Mouse (Mus musculus) hindbrain, embryonic 14.5 days (tissue): ENCODE results near the gene Tal1. TPM values are rescaled to one million over a fixed set of nuclear protein-coding genes. Genes with fewer than 3 reads are reported as not detected.
A peak's percentile ranks its signal among the peaks of the same experiment; 100 is the strongest.

Experiments
- ATAC-seq: fragments of 200-750 bp; cut with Nextera tagmentation; 2 replicates; pipeline ENCODE4 v1.8.0; 2017; ENCODE audit warnings: moderate number of reproducible peaks, mild to moderate bottlenecking, moderate TSS enrichment, moderate library complexity; ENCODE audit not compliant: low FRiP score
- DNase-seq: peaks from one replicate; pipeline ENCODE4 v3.0.0-alpha.2; 2015; ENCODE audit warnings: low spot score
- H3K27ac ChIP-seq: fragments of 300-500 bp; sonication (generic); 2 replicates; pipeline ENCODE4 v1.5.1; 2014; ENCODE audit warnings: mild to moderate bottlenecking, moderate library complexity
- H3K27me3 ChIP-seq: fragments of 300-500 bp; sonication (generic); 2 replicates; pipeline ENCODE4 v1.6.1; 2014; ENCODE audit warnings: mild to moderate bottlenecking, low read length, mixed read lengths; ENCODE audit not compliant: control insufficient read depth, insufficient read depth
- H3K36me3 ChIP-seq: fragments of 300-500 bp; sonication (generic); replicated peaks from 2 replicates; pipeline ENCODE4 v1.6.1; 2014; ENCODE audit not compliant: control insufficient read depth, insufficient read depth
- H3K4me1 ChIP-seq: fragments of 300-500 bp; sonication (generic); replicated peaks from 2 replicates; pipeline ENCODE4 v1.6.1; 2014; ENCODE audit warnings: antibody characterized with exemption, low read length, mixed read lengths; ENCODE audit not compliant: control insufficient read depth, insufficient read depth
- H3K4me2 ChIP-seq: fragments of 300-500 bp; sonication (generic); replicated peaks from 2 replicates; pipeline ENCODE4 v1.6.1; 2014; ENCODE audit warnings: mild to moderate bottlenecking, moderate library complexity
- H3K4me3 ChIP-seq: fragments of 300-500 bp; sonication (generic); replicated peaks from 2 replicates; pipeline ENCODE4 v1.5.1; 2014; ENCODE audit warnings: mild to moderate bottlenecking, low read length
- H3K9ac ChIP-seq: fragments of 300-500 bp; sonication (generic); 2 replicates; pipeline ENCODE4 v1.6.1; 2014
- H3K9me3 ChIP-seq: fragments of 300-500 bp; sonication (generic); 2 replicates; pipeline ENCODE4 v1.6.1; 2016; ENCODE audit warnings: low read length; ENCODE audit not compliant: control insufficient read depth
- WGBS: fragments of 180-500 bp; shearing (Covaris S2); extraction: QIAGEN DNeasy Blood & Tissue Kit; methylation state at CpG from one replicate; pipeline ENCODE4 v1.1.7; 2014; 5-methylcytosine and 5-hydroxymethylcytosine counted together
- polyA plus RNA-seq: library from polyadenylated mRNA; unstranded; fragments of >200 nt; fragmentation: Nextera tagmentation; extraction: Ambion mirVana; gene quantifications from 2 replicates; pipeline ENCODE4 v1.2.1, GENCODE M21; 2014

Tal1 gene
- polyA plus RNA-seq, 1 experiment from 2014 or later = 5.6 TPM

DNA sequence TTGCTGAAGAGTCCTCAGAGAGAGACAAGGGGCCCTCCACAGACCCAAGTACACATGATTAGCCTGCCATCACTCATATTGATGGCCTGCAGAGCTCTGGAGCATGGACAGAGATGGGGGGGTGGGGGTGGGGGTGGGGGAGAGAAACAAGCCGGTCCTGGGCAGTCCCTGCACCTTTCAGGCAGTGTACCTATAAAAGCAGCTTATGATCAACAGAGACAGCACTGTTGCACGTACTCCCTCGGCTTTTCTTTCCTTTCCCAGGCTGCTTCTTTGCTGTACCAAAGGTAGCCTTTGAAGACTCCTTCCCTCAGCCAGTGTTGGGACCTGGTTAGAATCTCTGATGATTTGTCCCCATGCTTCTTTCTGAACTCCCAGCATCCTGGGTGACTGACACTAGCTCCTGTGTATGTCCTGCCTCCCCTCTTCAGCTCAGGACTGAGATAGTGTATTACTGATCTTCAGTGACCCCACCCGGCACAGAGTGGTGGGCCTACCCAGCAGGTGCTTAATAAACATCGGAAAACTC is 23.7 kb downstream of the Tal1 start:
- Histone ChIP-seq H3K9ac (no peak overlapping the region), H3K4me2 (no peak overlapping the region), H3K36me3 (no peaks in the 10 kb centered on the region), H3K9me3 (no peaks in the 10 kb centered on the region), H3K27me3 (no peaks in the 10 kb centered on the region), H3K27ac (no peak overlapping the region; the same call in 1 of the 2 replicates), H3K4me3 (no peak overlapping the region), H3K4me1 (peaks cover 12% of the 10 kb centered on the region)
- DNase-seq = no peak
- ATAC-seq = 0 out of 2 replicates have a peak, but pooled peaks have one; percentile 4
- 11% methylated on average over 5 of the region's 5 CpGs for WGBS

DNA sequence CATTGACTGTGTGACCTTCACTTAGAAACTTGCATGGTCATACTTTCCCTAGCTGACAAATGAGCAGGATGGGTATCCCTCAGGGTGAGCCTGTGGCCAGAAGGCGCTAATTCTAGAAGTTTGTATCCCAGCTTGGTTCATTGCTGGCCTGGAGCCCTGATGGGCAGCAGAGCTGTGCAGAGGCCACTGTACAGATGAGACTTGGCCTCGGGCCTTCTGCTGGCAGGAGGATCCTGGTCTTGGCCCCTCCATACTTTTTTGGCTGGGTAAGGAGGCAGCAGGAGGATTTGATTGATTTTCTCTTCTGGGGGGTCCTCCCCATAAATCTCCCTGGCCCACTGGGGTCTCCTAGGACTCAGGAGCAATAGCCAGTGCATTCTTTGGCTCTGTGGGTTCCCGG is 26.8 kb downstream of the Tal1 start:
- Histone ChIP-seq H3K4me3 (no peak overlapping the region), H3K27me3 (peaks cover 10% of the 10 kb centered on the region; the same call in 1 of the 2 replicates), H3K9me3 (no peaks in the 10 kb centered on the region), H3K4me2 (no peak overlapping the region), H3K4me1 (peaks cover 12% of the 10 kb centered on the region), H3K9ac (no peak overlapping the region), H3K36me3 (no peaks in the 10 kb centered on the region), H3K27ac (no peak overlapping the region)
- DNase-seq (no peak), ATAC-seq (no peak)
- 81% methylated on average over 3 of the region's 3 CpGs for WGBS

DNA sequence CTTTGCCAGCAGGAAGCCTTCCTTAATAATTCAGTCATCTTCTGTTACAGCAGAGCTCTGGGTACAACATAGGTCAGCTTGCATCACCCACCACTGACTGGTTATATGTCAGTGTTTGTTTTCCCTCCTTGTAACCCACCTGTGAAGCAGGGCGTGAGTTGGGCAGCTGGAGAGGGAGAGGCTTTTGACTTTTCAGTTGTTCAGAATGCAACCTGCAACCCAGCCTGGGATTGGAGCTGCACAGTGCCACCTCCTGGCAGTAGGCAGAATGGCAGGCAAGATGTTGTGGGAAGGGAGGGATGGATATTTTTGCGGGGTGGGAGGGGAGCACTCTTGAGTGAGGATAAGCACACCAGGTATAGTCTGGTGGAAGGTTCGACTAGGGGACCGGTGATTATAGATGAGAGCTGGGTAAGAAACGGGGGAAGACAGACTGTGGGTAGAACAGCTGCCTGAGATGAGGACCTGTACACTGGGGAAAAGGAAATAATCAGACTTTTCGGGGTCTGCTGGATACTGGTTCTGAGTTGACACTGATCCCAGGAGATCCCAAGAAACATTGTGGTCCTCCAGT is 29.4 kb downstream of the Tal1 start:
- DNase-seq = peak; percentile 74
- H3K4me3 ChIP-seq = no peak overlapping the region
- peaks cover 22% of the 10 kb centered on the region; the same call in 1 of the 2 replicates for H3K27me3 ChIP-seq
- WGBS = 18% methylated on average over 6 of the region's 6 CpGs
- no peaks in the 10 kb centered on the region for H3K4me1 ChIP-seq
- H3K4me2 ChIP-seq = no peak overlapping the region
- no peaks in the 10 kb centered on the region for H3K9me3 ChIP-seq
- H3K9ac ChIP-seq = no peak overlapping the region
- no peak for ATAC-seq
- no peak overlapping the region for H3K27ac ChIP-seq
- no peaks in the 10 kb centered on the region for H3K36me3 ChIP-seq

DNA sequence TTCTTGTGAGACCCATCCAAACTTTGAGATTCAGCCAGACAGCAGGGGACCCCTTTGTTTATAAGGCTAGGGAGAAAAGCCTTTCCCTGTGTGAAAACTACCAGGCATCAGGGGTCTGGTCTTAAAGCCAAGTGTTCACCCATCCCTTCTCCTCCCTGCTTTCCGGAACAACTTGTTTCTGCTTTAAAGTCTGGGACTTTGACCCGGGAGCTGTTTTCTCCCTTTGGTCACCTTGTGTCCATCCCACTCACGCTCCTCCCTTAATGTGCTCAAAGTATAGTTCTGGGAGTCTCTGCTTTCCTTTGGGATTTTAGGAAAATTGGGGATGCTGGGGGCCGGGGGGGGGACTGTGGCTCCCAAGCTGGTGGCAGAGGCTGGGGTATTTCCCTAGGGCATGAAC is 30.0 kb downstream of the Tal1 start:
- Histone ChIP-seq H3K27me3 (peaks cover 22% of the 10 kb centered on the region; the same call in 1 of the 2 replicates), H3K9ac (no peak overlapping the region), H3K9me3 (no peaks in the 10 kb centered on the region), H3K27ac (no peak overlapping the region), H3K4me1 (no peaks in the 10 kb centered on the region), H3K4me3 (no peak overlapping the region), H3K36me3 (no peaks in the 10 kb centered on the region), H3K4me2 (no peak overlapping the region)
- no peak for ATAC-seq
- no peak for DNase-seq
- whole genome bisulfite sequencing = 74% methylated on average over 4 of the region's 4 CpGs

DNA sequence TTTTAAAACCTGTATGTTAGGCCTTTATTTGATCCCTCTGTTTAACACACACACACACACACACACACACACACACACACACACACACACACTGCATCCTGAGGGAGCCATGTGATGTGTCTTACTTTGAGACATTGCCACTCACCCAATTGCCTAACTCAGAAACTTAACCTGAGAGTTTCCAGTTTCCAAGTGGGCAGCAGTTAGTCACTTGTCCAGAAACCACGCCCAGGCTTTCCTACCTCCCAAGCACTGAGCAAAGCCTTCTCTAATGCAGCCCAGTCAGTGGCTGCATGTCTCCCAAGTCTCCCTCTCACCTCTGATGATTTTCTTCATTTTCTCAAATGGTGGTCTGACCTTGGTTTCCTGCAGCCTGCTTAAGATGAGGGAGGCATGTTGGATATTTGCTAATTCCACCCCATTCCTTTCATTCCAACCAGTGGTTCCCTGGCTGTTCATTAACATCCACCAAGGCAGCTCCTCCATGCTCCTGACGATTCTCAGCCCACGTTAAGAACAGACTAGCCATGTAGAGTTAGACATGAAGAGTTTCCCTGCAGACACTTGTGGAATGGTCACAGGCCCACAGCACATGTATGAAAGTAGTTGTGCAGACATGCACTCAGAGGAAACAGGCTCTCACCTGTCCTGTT is 30.7 kb downstream of the Tal1 start:
- Histone ChIP-seq H3K9ac (no peak overlapping the region), H3K4me3 (no peak overlapping the region), H3K36me3 (no peaks in the 10 kb centered on the region), H3K4me1 (no peaks in the 10 kb centered on the region), H3K27me3 (peaks cover 22% of the 10 kb centered on the region; the same call in 1 of the 2 replicates), H3K4me2 (no peak overlapping the region), H3K9me3 (no peaks in the 10 kb centered on the region), H3K27ac (no peak overlapping the region)
- 52% methylated on average over 3 of the region's 3 CpGs for WGBS
- no peak for DNase-seq
- ATAC-seq = no peak

DNA sequence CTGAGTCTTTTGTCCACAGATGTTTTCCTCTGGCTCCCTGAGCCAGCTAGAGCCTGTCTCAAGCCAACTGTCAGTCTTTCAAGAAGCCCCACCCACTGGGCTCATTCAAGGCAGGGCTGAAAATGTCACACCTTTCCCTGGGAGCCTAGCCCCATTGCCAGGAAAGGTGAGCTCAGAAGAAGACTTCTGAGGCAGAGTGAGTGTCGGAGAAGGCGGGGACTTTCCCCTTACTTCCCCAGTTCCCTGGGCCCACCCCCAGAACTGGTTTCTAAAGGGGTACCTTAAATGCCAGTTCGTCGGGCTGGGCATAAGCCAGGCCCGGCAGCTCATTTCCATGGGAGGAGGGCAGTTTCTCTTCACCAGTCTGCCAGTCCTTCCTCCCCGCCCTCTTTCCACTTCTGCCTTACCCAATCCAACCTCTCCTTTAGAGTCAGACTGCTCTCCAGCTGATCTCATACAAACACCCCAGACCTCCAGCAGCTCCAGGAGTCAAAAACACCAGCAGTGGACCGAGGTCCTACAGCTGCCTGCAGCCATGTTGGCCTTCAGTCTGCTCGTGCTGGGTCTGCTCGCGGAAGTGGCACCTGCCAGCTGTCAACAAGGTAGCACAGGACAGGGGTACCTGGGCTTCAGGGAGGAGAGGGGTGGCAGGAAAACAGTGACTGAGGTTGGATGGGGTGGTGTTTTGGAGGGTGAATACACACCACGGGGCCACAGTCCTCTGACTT is 32.5 kb downstream of the Tal1 start, which contains the start of gene Pdzk1ip1:
Gene Pdzk1ip1 (plus strand): TSS at position 98 of the 728 bp plus-strand sequence.
- no peaks in the 10 kb centered on the region for H3K9me3 ChIP-seq
- no peak within 1 kb of the TSS for H3K27ac ChIP-seq
- no peak for DNase-seq
- WGBS = 34% methylated on average over 11 of the region's 11 CpGs
- H3K4me2 ChIP-seq = no peak within 1 kb of the TSS
- H3K4me3 ChIP-seq = no peak within 1 kb of the TSS
- no peaks in the 10 kb centered on the region for H3K36me3 ChIP-seq
- ATAC-seq = no peak
- H3K9ac ChIP-seq = no peak within 1 kb of the TSS
- H3K4me1 ChIP-seq = no peaks in the 10 kb centered on the region
- peaks cover 22% of the 10 kb centered on the region; the same call in 1 of the 2 replicates for H3K27me3 ChIP-seq

DNA sequence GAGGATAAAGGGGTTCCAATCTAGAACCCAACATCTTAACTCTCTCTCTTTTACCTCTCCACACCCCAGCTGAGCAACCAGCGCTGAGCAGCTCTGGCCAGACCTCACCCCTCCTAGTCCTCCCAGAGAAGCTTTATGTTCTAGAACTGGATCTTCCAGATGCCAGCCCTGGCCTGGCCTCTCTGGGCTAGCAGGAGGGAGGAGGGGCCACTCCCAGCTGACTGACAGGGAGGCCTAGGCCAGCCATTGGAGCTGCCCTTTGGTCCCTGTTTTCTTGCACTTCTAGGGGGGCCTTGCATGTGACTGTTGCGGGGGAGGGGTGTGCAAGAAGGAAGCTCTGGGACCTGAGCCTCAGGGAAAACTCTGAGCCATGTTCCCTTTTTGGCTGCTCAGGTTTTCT is 34.4 kb downstream of the Tal1 start:
- DNase-seq = no peak
- H3K4me2 ChIP-seq = no peak overlapping the region
- no peaks in the 10 kb centered on the region for H3K36me3 ChIP-seq
- H3K4me3 ChIP-seq = no peak overlapping the region
- ATAC-seq = no peak
- no peak overlapping the region for H3K9ac ChIP-seq
- H3K9me3 ChIP-seq = no peaks in the 10 kb centered on the region
- no peak overlapping the region for H3K27ac ChIP-seq
- H3K27me3 ChIP-seq = peaks cover 35% of the 10 kb centered on the region
- WGBS = 80% methylated on average over 2 of the region's 2 CpGs
- H3K4me1 ChIP-seq = 0 out of 2 replicates have a peak, but pooled peaks cover 2% of the 10 kb centered on the region

DNA sequence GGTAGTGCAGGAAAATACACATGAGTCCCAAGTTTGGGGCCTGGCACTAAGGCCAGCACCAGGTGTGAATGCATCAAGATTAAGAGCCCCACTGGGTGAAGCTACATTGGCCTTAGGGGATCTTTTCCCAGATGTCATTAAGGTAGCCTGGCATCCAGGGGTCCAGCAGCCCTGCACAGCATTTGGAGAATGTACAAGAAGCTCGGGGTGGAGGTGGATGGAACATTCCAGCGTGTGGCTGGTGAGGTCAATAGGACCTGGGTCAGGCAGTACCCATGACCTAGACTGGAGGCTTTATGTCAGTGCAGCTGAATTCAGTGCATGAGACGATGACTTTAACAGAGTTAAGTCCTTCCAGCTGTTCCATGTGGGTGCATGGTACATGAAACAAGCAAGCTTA is 35.6 kb downstream of the Tal1 start:
- WGBS = 92% methylated on average over 3 of the region's 3 CpGs
- no peak overlapping the region for H3K9ac ChIP-seq
- no peak overlapping the region for H3K4me2 ChIP-seq
- peaks cover 13% of the 10 kb centered on the region for H3K4me1 ChIP-seq
- no peak overlapping the region for H3K27ac ChIP-seq
- peaks cover 45% of the 10 kb centered on the region for H3K27me3 ChIP-seq
- no peak overlapping the region for H3K4me3 ChIP-seq
- ATAC-seq (no peak), DNase-seq (no peak)
- H3K9me3 ChIP-seq = no peaks in the 10 kb centered on the region
- no peaks in the 10 kb centered on the region for H3K36me3 ChIP-seq

DNA sequence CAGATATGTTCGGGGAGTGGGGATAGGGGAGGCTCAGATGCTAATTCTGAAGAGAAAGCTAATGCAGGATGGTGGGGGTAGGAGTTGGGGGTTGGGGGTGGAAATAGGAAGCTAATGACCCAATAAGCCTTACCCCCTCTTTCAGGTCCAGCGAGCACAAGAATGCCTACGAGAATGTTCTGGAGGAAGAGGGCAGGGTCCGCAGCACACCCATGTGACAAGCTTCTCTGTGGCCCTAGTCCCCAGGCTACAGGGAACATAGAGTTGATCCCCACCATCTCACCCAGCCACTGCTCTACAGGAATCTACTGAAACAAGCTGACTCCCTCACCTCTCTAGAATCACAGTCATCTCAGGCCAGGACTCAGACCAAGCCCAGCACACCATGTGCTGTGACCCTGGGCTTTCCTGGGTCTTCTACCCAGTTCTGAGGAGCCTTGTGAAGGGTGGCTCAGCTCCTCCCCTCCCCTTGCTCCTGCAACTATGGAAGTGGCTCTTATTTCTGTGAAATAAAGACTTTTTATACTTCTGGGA is 37.2 kb downstream of the Tal1 start:
- Histone ChIP-seq H3K4me3 (no peak overlapping the region), H3K9ac (no peak overlapping the region), H3K36me3 (no peaks in the 10 kb centered on the region), H3K27me3 (peaks cover 45% of the 10 kb centered on the region), H3K4me1 (peaks cover 16% of the 10 kb centered on the region), H3K27ac (no peak overlapping the region), H3K9me3 (no peaks in the 10 kb centered on the region), H3K4me2 (no peak overlapping the region)
- DNase-seq (no peak), ATAC-seq (no peak)
- WGBS = 73% methylated on average over 4 of the region's 4 CpGs
